In genomic region chr9:69323831-69324230, GRCm38 (mm10) we compare ENCODE assay signal across 18 mouse cellular contexts.
A peak's percentile ranks its signal among the peaks of the same experiment; 100 is the strongest.
DNase-seq lines count a peak whose midpoint lies in the region; ATAC-seq lines count a peak whose summit lies in the region.
"Had no signal": no experiment of that assay in that cellular context is flagged by ENCODE, and none has a peak within 500 bp of the region (broad histone marks: within the 10 kb centered on the region; RNA-seq: fewer than 3 reads in every experiment).

No protein-coding gene starts in this region.

- no peak for ATAC-seq in hindbrain, embryonic 13.5 days (ENCODE audit: low FRiP score)
- no peak for ATAC-seq in hindbrain, embryonic 12.5 days (ENCODE audit: low FRiP score)
- ATAC-seq in kidney, embryonic 14.5 days (ENCODE audit: low FRiP score, low TSS enrichment): no peak
- peak; percentile 65 for ATAC-seq in liver, embryonic 16.5 days (ENCODE audit: low read depth)
- ATAC-seq: intestine, postnatal 0 days; midbrain, embryonic 16.5 days had no signal

- no peaks in the 10 kb centered on the region for H3K36me3 ChIP-seq in hindbrain, embryonic 13.5 days
- no peaks in the 10 kb centered on the region for H3K36me3 ChIP-seq in hindbrain, embryonic 12.5 days
- H3K36me3 ChIP-seq in kidney, embryonic 14.5 days (ENCODE audit: control insufficient read depth, insufficient read depth, low read length): no peaks in the 10 kb centered on the region
- no peaks in the 10 kb centered on the region for H3K36me3 ChIP-seq in liver, embryonic 16.5 days (ENCODE audit: control insufficient read depth, insufficient read depth)
- H3K36me3 ChIP-seq: embryonic facial prominence, embryonic 15.5 days; forebrain, embryonic 12.5 days; G1E; neural tube, embryonic 12.5 days; stomach, embryonic 15.5 days had no signal

- peak; percentile 45 for DNase-seq in kidney, postnatal 10 days
- no peak for DNase-seq in cerebellum, postnatal 14 days
- DNase-seq in spleen, postnatal 10 days (ENCODE audit: low spot score in 2 of 2): no peak
- DNase-seq: adrenal gland, adult 8-10 months; cerebellum, adult 2 months; lung, adult 2 months; retina, postnatal 1 day had no signal

- no peak overlapping the region for H3K9ac ChIP-seq in hindbrain, embryonic 13.5 days
- H3K9ac ChIP-seq in hindbrain, embryonic 12.5 days: no peak overlapping the region
- no peak overlapping the region for H3K9ac ChIP-seq in kidney, embryonic 14.5 days (ENCODE audit: low read depth, low read length)
- H3K9ac ChIP-seq in liver, embryonic 16.5 days (ENCODE audit: low read depth, low read length): no peak overlapping the region
- H3K9ac ChIP-seq: embryonic facial prominence, embryonic 15.5 days; forebrain, embryonic 12.5 days; neural tube, embryonic 12.5 days; stomach, embryonic 15.5 days had no signal

- peaks cover 6% of the 10 kb centered on the region for H3K4me1 ChIP-seq in hindbrain, embryonic 13.5 days (replicated peaks)
- no peaks in the 10 kb centered on the region for H3K4me1 ChIP-seq in hindbrain, embryonic 12.5 days
- H3K4me1 ChIP-seq in kidney, embryonic 14.5 days (ENCODE audit: control insufficient read depth, insufficient read depth, low read length): peaks cover 3% of the 10 kb centered on the region; the same call in 1 of the 2 replicates
- peaks cover 5% of the 10 kb centered on the region for H3K4me1 ChIP-seq in liver, embryonic 16.5 days (ENCODE audit: control insufficient read depth, low read depth, low read length)
- H3K4me1 ChIP-seq: neural tube, embryonic 12.5 days; stomach, embryonic 15.5 days had no signal

- no peaks in the 10 kb centered on the region for H3K9me3 ChIP-seq in hindbrain, embryonic 13.5 days
- H3K9me3 ChIP-seq in hindbrain, embryonic 12.5 days (replicated peaks): no peaks in the 10 kb centered on the region
- no peaks in the 10 kb centered on the region for H3K9me3 ChIP-seq in kidney, embryonic 14.5 days (ENCODE audit: control insufficient read depth, low read length)
- H3K9me3 ChIP-seq in liver, embryonic 16.5 days (replicated peaks; ENCODE audit: control insufficient read depth, low read length): no peaks in the 10 kb centered on the region
- H3K9me3 ChIP-seq: embryonic facial prominence, embryonic 15.5 days; forebrain, embryonic 12.5 days; G1E; neural tube, embryonic 12.5 days; stomach, embryonic 15.5 days had no signal

- 0 out of 2 replicates have a peak overlapping the region, but pooled peaks have one; percentile 37 for H3K27ac ChIP-seq in hindbrain, embryonic 13.5 days
- no peak overlapping the region for H3K27ac ChIP-seq in hindbrain, embryonic 12.5 days
- peak overlapping the region; percentile 12; the same call in 1 of the 2 replicates for H3K27ac ChIP-seq in kidney, embryonic 14.5 days (ENCODE audit: low read depth, low read length)
- peak overlapping the region; percentile 60 for H3K27ac ChIP-seq in liver, embryonic 16.5 days (ENCODE audit: low read length)
- H3K27ac ChIP-seq: embryonic facial prominence, embryonic 15.5 days; forebrain, embryonic 12.5 days; neural tube, embryonic 12.5 days; stomach, embryonic 15.5 days had no signal

- H3K4me3 ChIP-seq in hindbrain, embryonic 13.5 days: no peak overlapping the region
- H3K4me3 ChIP-seq in hindbrain, embryonic 12.5 days: no peak overlapping the region
- no peak overlapping the region for H3K4me3 ChIP-seq in kidney, embryonic 14.5 days (ENCODE audit: low read length)
- H3K4me3 ChIP-seq in liver, embryonic 16.5 days (ENCODE audit: low read depth, low read length): no peak overlapping the region
- H3K4me3 ChIP-seq: embryonic facial prominence, embryonic 15.5 days; forebrain, embryonic 12.5 days; neural tube, embryonic 12.5 days; stomach, embryonic 15.5 days had no signal

- no peak overlapping the region for H3K4me2 ChIP-seq in hindbrain, embryonic 13.5 days
- H3K4me2 ChIP-seq in hindbrain, embryonic 12.5 days (replicated peaks): no peak overlapping the region
- no peak overlapping the region for H3K4me2 ChIP-seq in kidney, embryonic 14.5 days (replicated peaks; ENCODE audit: low read depth, low read length)
- peak overlapping the region; percentile 29 for H3K4me2 ChIP-seq in liver, embryonic 16.5 days (ENCODE audit: low read depth, low read length)
- H3K4me2 ChIP-seq: embryonic facial prominence, embryonic 15.5 days; forebrain, embryonic 12.5 days; neural tube, embryonic 12.5 days; stomach, embryonic 15.5 days had no signal

- H3K27me3 ChIP-seq in hindbrain, embryonic 13.5 days: no peaks in the 10 kb centered on the region
- H3K27me3 ChIP-seq in hindbrain, embryonic 12.5 days: no peaks in the 10 kb centered on the region
- H3K27me3 ChIP-seq in kidney, embryonic 14.5 days (ENCODE audit: control insufficient read depth, insufficient read depth, low read length): no peaks in the 10 kb centered on the region
- no peaks in the 10 kb centered on the region for H3K27me3 ChIP-seq in liver, embryonic 16.5 days (ENCODE audit: control insufficient read depth, insufficient read depth, low read depth, low read length)
- H3K27me3 ChIP-seq: embryonic facial prominence, embryonic 15.5 days; neural tube, embryonic 12.5 days; stomach, embryonic 15.5 days had no signal

- 72% methylated on average over 8 of the region's 8 CpGs for WGBS in hindbrain, embryonic 13.5 days
- 85% methylated on average over 8 of the region's 8 CpGs for WGBS in hindbrain, embryonic 12.5 days
- 33% methylated on average over 8 of the region's 8 CpGs for WGBS in kidney, embryonic 14.5 days
- 27% methylated on average over 8 of the region's 8 CpGs for WGBS in liver, embryonic 16.5 days (ENCODE audit: insufficient replicate concordance)
